Mouse (Mus musculus) G1E (cell line): Measurements from ENCODE around the gene Snrnp70.

Experiments used
- CTCF ChIP-seq: IDR thresholded peaks from 2 replicates; pipeline ENCODE4 v1.5.1; 2012; ENCODE audit warnings: low read depth, low read length, inconsistent platforms, mixed read lengths
- POLR2AphosphoS5 ChIP-seq: IDR thresholded peaks from 2 replicates; pipeline ENCODE4 v1.6.1; 2012; ENCODE audit warnings: low read depth, low read length, inconsistent platforms; ENCODE audit not compliant: insufficient replicate concordance

- no peak for TF ChIP-seq CTCF
- no peak for TF ChIP-seq POLR2AphosphoS5
These were observed 32.7 kb downstream of the Snrnp70 start for GRCm38 (mm10) chr7:45362801-45363200.
